Mouse (Mus musculus) embryo, embryonic 11 days (tissue): ENCODE measurements at regions not wholly inside any gene's neighbourhood (a gene's known extent, or its start where the extent isn't known, plus 50 kb on each side); places are given as distances from the start of the nearest gene placed in this dataset.
A peak's percentile ranks its signal among the peaks of the same experiment; 100 is the strongest.
"Not testable (repeated sequence)": the region's sequence is repeated elsewhere in the genome, so short reads cannot be mapped to it uniquely, and the experiment has no call there.

Experiments
- DNase-seq: peaks from one replicate; pipeline ENCODE4 v3.0.0-alpha.2; 2015

- no peak for DNase-seq
Measured at GRCm38 (mm10) chr16:47081896-47082295, 583.6 kb upstream of the Nectin3 start.

- DNase-seq: no peak
Measured at GRCm38 (mm10) chr16:47080330-47080729, 582.0 kb upstream of the Nectin3 start.

- no peak for DNase-seq
Measured at GRCm38 (mm10) chr16:47059293-47059963, 561.1 kb upstream of the Nectin3 start.

- no peak for DNase-seq
Measured at GRCm38 (mm10) chr16:47058811-47059210, 560.5 kb upstream of the Nectin3 start.

- no peak for DNase-seq
Measured at GRCm38 (mm10) chr16:47025971-47026370, 527.6 kb upstream of the Nectin3 start.

GRCm38 (mm10) chr16:47017486-47017885, 519.2 kb upstream of the Nectin3 start:
- no peak for DNase-seq

- peak; percentile 32 for DNase-seq
Measured at GRCm38 (mm10) chr16:46982910-46983600, 484.7 kb upstream of the Nectin3 start.

- peak; percentile 1 for DNase-seq
Measured at GRCm38 (mm10) chr16:46982272-46982909, 484.1 kb upstream of the Nectin3 start.

- no peak for DNase-seq
Measured at GRCm38 (mm10) chr16:46965741-46966140, 467.4 kb upstream of the Nectin3 start.

GRCm38 (mm10) chr16:46956990-46957389, 458.7 kb upstream of the Nectin3 start:
- DNase-seq: no peak

GRCm38 (mm10) chr16:46926060-46926459, 427.7 kb upstream of the Nectin3 start:
- no peak for DNase-seq

GRCm38 (mm10) chr16:46894576-46895203, 396.4 kb upstream of the Nectin3 start:
- peak; percentile 14 for DNase-seq

- no peak for DNase-seq
Measured at GRCm38 (mm10) chr16:46878739-46879138, 380.4 kb upstream of the Nectin3 start.

GRCm38 (mm10) chr16:46863959-46864358, 365.6 kb upstream of the Nectin3 start:
- no peak for DNase-seq

- no peak for DNase-seq
Measured at GRCm38 (mm10) chr16:46849534-46849933, 351.2 kb upstream of the Nectin3 start.

GRCm38 (mm10) chr16:46848755-46849154, 350.4 kb upstream of the Nectin3 start:
- DNase-seq: no peak

GRCm38 (mm10) chr16:46847707-46848356, 349.5 kb upstream of the Nectin3 start:
- DNase-seq: no peak

- DNase-seq: no peak
Measured at GRCm38 (mm10) chr16:46841179-46841578, 342.9 kb upstream of the Nectin3 start.

- DNase-seq: no peak
Measured at GRCm38 (mm10) chr16:46840764-46841163, 342.4 kb upstream of the Nectin3 start.

GRCm38 (mm10) chr16:46825147-46825546, 326.8 kb upstream of the Nectin3 start:
- DNase-seq: no peak

GRCm38 (mm10) chr16:46822753-46823152, 324.4 kb upstream of the Nectin3 start:
- no peak for DNase-seq

GRCm38 (mm10) chr16:46818215-46818614, 319.9 kb upstream of the Nectin3 start:
- DNase-seq: no peak

- DNase-seq: not testable (repeated sequence)
Measured at GRCm38 (mm10) chr16:46811835-46812234, 313.5 kb upstream of the Nectin3 start.
